Mouse (Mus musculus) A20 (cell line): ENCODE data around the gene Cercam.
A peak's percentile ranks its signal among the peaks of the same experiment; 100 is the strongest.
"Not testable (repeated sequence)": the region's sequence is repeated elsewhere in the genome, so short reads cannot be mapped to it uniquely, and the experiment has no call there.

ENCODE experiments used
- DNase-seq: peaks from one replicate; pipeline ENCODE4 v3.0.0-alpha.2; 2011; ENCODE audit warnings: low read depth, low spot score

The Cercam gene

DNA sequence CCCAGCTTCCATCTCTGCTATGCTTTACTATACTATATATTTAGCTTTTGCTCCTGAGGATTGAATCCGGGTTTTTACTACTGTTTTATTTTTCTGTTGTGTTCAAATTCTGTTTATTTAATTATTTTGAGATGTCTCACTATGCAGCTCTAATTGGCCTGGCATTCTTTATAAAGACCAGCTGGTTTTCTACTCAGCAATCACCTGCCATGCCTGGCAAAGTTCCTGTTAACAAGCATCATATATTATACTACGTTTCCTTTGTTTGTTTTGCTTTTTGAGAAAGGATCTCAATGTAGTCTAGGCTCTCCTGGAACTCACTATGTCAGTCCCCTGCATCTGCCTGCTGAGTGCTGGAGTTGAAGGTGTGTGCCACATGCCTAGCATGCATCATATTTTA is 28.4 kb downstream of the Cercam start:
- DNase-seq, result no peak

GRCm38 (mm10) chr2:29898081-29898480 is 29.1 kb downstream of the Cercam start:
- DNase-seq, result no peak

- no peak for DNase-seq
Observed at GRCm38 (mm10) chr2:29902194-29902593, 33.2 kb downstream of the Cercam start.

DNA sequence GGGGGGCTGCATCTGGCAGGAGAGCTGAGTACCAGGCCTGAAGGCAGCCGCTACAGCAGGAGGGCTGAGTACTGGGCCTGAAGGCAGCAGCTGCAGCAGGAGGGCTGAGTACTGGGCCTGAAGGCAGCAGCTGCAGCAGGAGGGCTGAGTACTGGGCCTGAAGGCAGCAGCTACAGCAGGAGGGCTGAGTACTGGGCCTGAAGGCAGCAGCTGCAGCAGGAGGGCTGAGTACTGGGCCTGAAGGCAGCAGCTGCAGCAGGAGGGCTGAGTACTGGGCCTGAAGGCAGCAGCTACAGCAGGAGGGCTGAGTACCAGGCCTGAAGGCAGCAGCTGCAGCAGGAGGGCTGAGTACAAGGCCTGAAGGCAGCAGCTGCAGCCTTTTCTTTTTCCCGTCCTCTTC is 39.2 kb downstream of the Cercam start:
- DNase-seq, result not testable (repeated sequence)

DNA sequence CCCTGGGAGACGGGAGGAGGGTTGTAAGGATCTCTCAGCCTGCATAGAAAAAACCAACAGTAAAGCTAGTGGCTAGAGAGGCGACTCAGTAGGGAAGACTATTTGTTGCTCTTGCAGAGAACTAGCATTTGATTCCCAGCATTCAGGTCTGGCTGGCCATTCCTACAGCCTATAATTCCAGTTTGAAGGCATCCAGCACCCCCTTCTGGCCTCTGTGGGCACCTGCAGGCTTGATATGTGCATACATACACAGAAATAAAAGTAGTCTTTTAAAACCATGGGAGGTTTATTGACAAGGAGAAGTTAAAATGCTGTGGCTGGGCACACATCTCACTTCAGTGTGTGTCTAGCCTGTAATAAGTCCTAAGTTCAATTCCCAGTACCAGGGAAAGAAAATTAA is 41.1 kb downstream of the Cercam start:
- DNase-seq, result peak; percentile 46

GRCm38 (mm10) chr2:29917621-29918020 is 48.7 kb downstream of the Cercam start:
- no peak for DNase-seq

- peak; percentile 90 for DNase-seq
Observed at GRCm38 (mm10) chr2:29922011-29922410, 53.0 kb downstream of the Cercam start.

DNA sequence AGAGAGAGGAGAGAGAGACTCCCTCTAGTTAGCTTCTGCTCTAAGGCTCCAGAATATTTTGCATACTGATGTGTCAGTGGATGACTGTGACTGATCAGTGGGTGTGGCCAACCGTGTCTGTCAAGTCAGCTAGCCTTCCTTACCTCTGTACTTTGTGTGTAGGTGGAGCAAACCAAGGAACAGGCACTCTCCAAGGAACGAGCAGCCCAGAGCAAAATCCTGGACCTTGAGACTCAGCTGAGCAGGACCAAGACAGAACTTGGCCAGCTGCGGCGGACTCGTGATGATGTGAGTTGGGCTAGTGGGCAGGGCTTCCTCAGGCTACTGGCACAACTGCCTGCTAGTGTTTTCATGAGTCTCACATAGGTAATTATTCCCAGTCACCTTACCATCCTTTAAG is 57.6 kb downstream of the Cercam start:
- DNase-seq, result no peak

DNA sequence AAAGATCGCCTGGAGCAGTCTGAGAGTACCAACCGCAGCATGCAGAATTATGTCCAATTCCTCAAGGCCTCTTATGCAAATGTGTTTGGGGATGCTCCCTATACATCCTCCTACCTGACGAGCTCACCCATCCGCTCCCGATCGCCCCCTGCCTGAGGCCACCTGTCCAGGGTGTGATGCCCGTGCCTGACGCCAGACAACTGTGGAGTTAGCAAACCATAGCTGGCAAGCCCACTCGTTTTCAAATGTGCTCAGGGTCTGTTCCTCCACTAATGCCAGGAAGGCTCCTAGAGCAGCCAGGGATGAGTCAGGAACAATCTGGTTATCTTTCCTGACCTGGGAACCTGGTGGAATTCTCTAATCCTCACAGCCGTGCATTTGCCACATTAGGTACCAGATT is 61.5 kb downstream of the Cercam start:
- DNase-seq, result no peak

GRCm38 (mm10) chr2:29931194-29931593 is 62.2 kb downstream of the Cercam start:
- no peak for DNase-seq
